Mouse (Mus musculus) cerebellum, adult 2 months (tissue): ENCODE measurements around the gene Gls.
A peak's percentile ranks its signal among the peaks of the same experiment; 100 is the strongest.

Experiments
- CTCF ChIP-seq: fragments of 200-500 bp; IDR thresholded peaks from 2 replicates; pipeline ENCODE4 v1.5.1; 2011; ENCODE audit warnings: low read depth, mild to moderate bottlenecking, control low read depth, low read length, moderate library complexity, borderline replicate concordance; ENCODE audit not compliant: insufficient read depth
- POLR2A ChIP-seq: fragments of 200-500 bp; IDR thresholded peaks from 2 replicates; pipeline ENCODE4 v1.6.1; 2011; ENCODE audit warnings: low read length, control low read depth, borderline replicate concordance; ENCODE audit not compliant: insufficient read depth

GRCm38 (mm10) chr1:52170057-52170456 lies 63.0 kb downstream of the Gls start:
- TF ChIP-seq CTCF (peak; percentile 59), POLR2A (no peak)
